Mouse (Mus musculus): ENCODE measurements around the gene Larp1b.

Larp1b gene

GRCm38 (mm10) chr3:41020687-41021086 lies 71.1 kb downstream of the Larp1b start:
- no peak for DNase-seq (ENCODE audit: low read depth, low spot score)

GRCm38 (mm10) chr3:41021980-41022379 lies 72.4 kb downstream of the Larp1b start:
- DNase-seq (ENCODE audit: low read depth, low spot score): no peak

GRCm38 (mm10) chr3:41030705-41031104 lies 81.1 kb downstream of the Larp1b start:
- no peak for DNase-seq (ENCODE audit: low read depth, low spot score)

- DNase-seq (ENCODE audit: low read depth, low spot score): no peak
Measured at GRCm38 (mm10) chr3:41031286-41032210, 81.9 kb downstream of the Larp1b start.

GRCm38 (mm10) chr3:41038297-41038916 lies 88.8 kb downstream of the Larp1b start:
- no peak for DNase-seq (ENCODE audit: low read depth, low spot score)

- no peak for DNase-seq (ENCODE audit: low read depth, low spot score)
Measured at GRCm38 (mm10) chr3:41041241-41041640, 91.6 kb downstream of the Larp1b start.

- DNase-seq (ENCODE audit: low read depth, low spot score): peak; percentile 55
Measured at GRCm38 (mm10) chr3:41042195-41042938, 92.7 kb downstream of the Larp1b start.

GRCm38 (mm10) chr3:41043756-41044354 lies 94.2 kb downstream of the Larp1b start:
- DNase-seq (ENCODE audit: low read depth, low spot score): no peak

GRCm38 (mm10) chr3:41047838-41048237 lies 98.2 kb downstream of the Larp1b start:
- DNase-seq (ENCODE audit: low read depth, low spot score): peak; percentile 57

GRCm38 (mm10) chr3:41053334-41053733 lies 103.7 kb downstream of the Larp1b start:
- no peak for DNase-seq (ENCODE audit: low read depth, low spot score)

- no peak for DNase-seq (ENCODE audit: low read depth, low spot score)
Measured at GRCm38 (mm10) chr3:41058395-41058794, 108.8 kb downstream of the Larp1b start.

- DNase-seq (ENCODE audit: low read depth, low spot score): no peak
Measured at GRCm38 (mm10) chr3:41059249-41059648, 109.6 kb downstream of the Larp1b start.

- no peak for DNase-seq (ENCODE audit: low read depth, low spot score)
Measured at GRCm38 (mm10) chr3:41061831-41062565, 112.4 kb downstream of the Larp1b start.

- no peak for DNase-seq (ENCODE audit: low read depth, low spot score)
Measured at GRCm38 (mm10) chr3:41062758-41063157, 113.1 kb downstream of the Larp1b start.

GRCm38 (mm10) chr3:41065320-41065719 lies 115.7 kb downstream of the Larp1b start:
- no peak for DNase-seq (ENCODE audit: low read depth, low spot score)

GRCm38 (mm10) chr3:41070519-41070918 lies 120.9 kb downstream of the Larp1b start:
- DNase-seq (ENCODE audit: low read depth, low spot score): no peak

- DNase-seq (ENCODE audit: low read depth, low spot score): no peak
Measured at GRCm38 (mm10) chr3:41075376-41075775, 125.7 kb downstream of the Larp1b start.

GRCm38 (mm10) chr3:41078673-41079072 lies 129.0 kb downstream of the Larp1b start:
- DNase-seq (ENCODE audit: low read depth, low spot score): no peak

GRCm38 (mm10) chr3:41080724-41081123 lies 131.1 kb downstream of the Larp1b start:
- DNase-seq (ENCODE audit: low read depth, low spot score): no peak

- no peak for DNase-seq (ENCODE audit: low read depth, low spot score)
Measured at GRCm38 (mm10) chr3:41081474-41082301, 132.1 kb downstream of the Larp1b start.

Measured in retina, adult 2 months (tissue).